Mouse (Mus musculus) erythroblast, embryonic 14.5 days (primary cell): ENCODE data around the gene Irf1.

Experiments used
- GATA1 ChIP-seq: IDR thresholded peaks from 2 replicates; pipeline ENCODE4 v1.6.1; 2012; ENCODE audit warnings: low read length, inconsistent platforms, mixed read lengths
- TAL1 ChIP-seq: IDR thresholded peaks from 3 replicates; pipeline ENCODE4 v1.6.1; 2012; ENCODE audit warnings: low read length, inconsistent platforms, mixed read lengths

- TF ChIP-seq GATA1 (no peak), TAL1 (no peak)
Measured at GRCm38 (mm10) chr11:53755011-53755595, 14.7 kb upstream of the Irf1 start.
